Mouse (Mus musculus) lung, adult 2 months (tissue): ENCODE measurements around the gene Snrpb.

Experiments used
- CTCF ChIP-seq: fragments of 200-500 bp; IDR thresholded peaks from 2 replicates; pipeline ENCODE4 v1.5.1; 2011; ENCODE audit warnings: mild to moderate bottlenecking, low read length, control low read depth; ENCODE audit not compliant: insufficient read depth
- POLR2A ChIP-seq: fragments of 200-500 bp; IDR thresholded peaks from 2 replicates; pipeline ENCODE4 v1.6.1; 2011; ENCODE audit warnings: low read depth, mild to moderate bottlenecking, control low read depth, low read length, borderline replicate concordance; ENCODE audit errors: extremely low read depth

DNA sequence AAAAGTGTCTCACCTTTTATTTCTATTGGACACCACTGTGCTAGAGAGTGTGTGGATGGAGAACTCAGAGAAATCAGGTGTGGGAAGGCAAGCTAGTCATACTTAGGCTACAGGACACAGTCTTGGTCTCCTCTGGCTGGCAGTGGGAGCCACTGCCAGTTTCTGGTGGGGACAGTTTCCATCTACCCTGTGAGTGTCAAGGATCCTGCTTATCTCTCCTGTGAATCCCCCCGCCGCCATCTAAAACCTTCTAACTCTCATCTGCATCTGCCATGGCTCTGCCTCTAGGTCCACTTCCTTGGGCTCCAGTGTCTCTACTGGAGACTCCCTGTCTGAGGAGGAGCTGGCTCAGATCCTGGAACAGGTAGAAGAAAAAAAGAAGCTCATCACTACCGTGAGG is 28.8 kb upstream of the Snrpb start:
- TF ChIP-seq CTCF (no peak), POLR2A (no peak)
